Mouse (Mus musculus) thymus, postnatal 0 days (tissue): Measurements from ENCODE around the gene Shld2. TPM values are rescaled to one million over a fixed set of nuclear protein-coding genes. Genes with fewer than 3 reads are reported as not detected.
"Not testable (repeated sequence)": the region's sequence is repeated elsewhere in the genome, so short reads cannot be mapped to it uniquely, and the experiment has no call there.

Experiments
- DNase-seq: peaks from one replicate; pipeline ENCODE4 v3.0.0-alpha.2; 2015; ENCODE audit warnings: low spot score
- polyA plus RNA-seq: library from polyadenylated mRNA; unstranded; fragments of >200 nt; fragmentation: Nextera tagmentation; extraction: Ambion mirVana; gene quantifications from 2 replicates; pipeline ENCODE4 v1.2.1, GENCODE M21; 2015

Shld2 gene
- polyA plus RNA-seq, 1 experiment from 2014 or later = 22.6 TPM

- DNase-seq = no peak
Measured at GRCm38 (mm10) chr14:34323576-34324085, 13.3 kb upstream of the Shld2 start.

GRCm38 (mm10) chr14:34318113-34318512, 7.8 kb upstream of the Shld2 start:
- no peak for DNase-seq

- DNase-seq = no peak
Measured at GRCm38 (mm10) chr14:34317431-34317830, 7.1 kb upstream of the Shld2 start.

GRCm38 (mm10) chr14:34316346-34316745, 6.1 kb upstream of the Shld2 start:
- no peak for DNase-seq

- no peak for DNase-seq
Measured at GRCm38 (mm10) chr14:34314796-34315195, 4.5 kb upstream of the Shld2 start.

GRCm38 (mm10) chr14:34314383-34314782, 4.1 kb upstream of the Shld2 start:
- DNase-seq = not testable (repeated sequence)

- DNase-seq = no peak
Measured at GRCm38 (mm10) chr14:34313612-34314011, 3.3 kb upstream of the Shld2 start.

- DNase-seq = peak; percentile 7
Measured at GRCm38 (mm10) chr14:34312339-34313048, 2.2 kb upstream of the Shld2 start.

GRCm38 (mm10) chr14:34311691-34312090, 1.4 kb upstream of the Shld2 start:
- DNase-seq = peak; percentile 5

GRCm38 (mm10) chr14:34311021-34311631, 833 bp upstream of the Shld2 start:
- peak; percentile 38 for DNase-seq

GRCm38 (mm10) chr14:34309907-34310233, 423 bp downstream of the Shld2 start:
- DNase-seq = peak; percentile 4

GRCm38 (mm10) chr14:34309266-34309665, 1.0 kb downstream of the Shld2 start:
- no peak for DNase-seq

- no peak for DNase-seq
Measured at GRCm38 (mm10) chr14:34303265-34303680, 7.0 kb downstream of the Shld2 start.

- no peak for DNase-seq
Measured at GRCm38 (mm10) chr14:34302681-34303242, 7.5 kb downstream of the Shld2 start.

- no peak for DNase-seq
Measured at GRCm38 (mm10) chr14:34298871-34299700, 11.2 kb downstream of the Shld2 start.

- DNase-seq = no peak
Measured at GRCm38 (mm10) chr14:34297634-34298033, 12.7 kb downstream of the Shld2 start.

- DNase-seq = no peak
Measured at GRCm38 (mm10) chr14:34297038-34297437, 13.3 kb downstream of the Shld2 start.

GRCm38 (mm10) chr14:34296350-34296749, 13.9 kb downstream of the Shld2 start:
- DNase-seq = no peak

- DNase-seq = no peak
Measured at GRCm38 (mm10) chr14:34293641-34294040, 16.7 kb downstream of the Shld2 start.

- no peak for DNase-seq
Measured at GRCm38 (mm10) chr14:34290229-34290628, 20.1 kb downstream of the Shld2 start.

GRCm38 (mm10) chr14:34289259-34290015, 20.9 kb downstream of the Shld2 start:
- DNase-seq = no peak
